Mouse (Mus musculus): Measurements from ENCODE around the gene Mmp23. TPM values are rescaled to one million over a fixed set of nuclear protein-coding genes. Genes with fewer than 3 reads are reported as not detected.
A peak's percentile ranks its signal among the peaks of the same experiment; 100 is the strongest.

Gene Mmp23
- total RNA-seq, 1 experiment from 2014 or later = 0.93 TPM

DNA sequence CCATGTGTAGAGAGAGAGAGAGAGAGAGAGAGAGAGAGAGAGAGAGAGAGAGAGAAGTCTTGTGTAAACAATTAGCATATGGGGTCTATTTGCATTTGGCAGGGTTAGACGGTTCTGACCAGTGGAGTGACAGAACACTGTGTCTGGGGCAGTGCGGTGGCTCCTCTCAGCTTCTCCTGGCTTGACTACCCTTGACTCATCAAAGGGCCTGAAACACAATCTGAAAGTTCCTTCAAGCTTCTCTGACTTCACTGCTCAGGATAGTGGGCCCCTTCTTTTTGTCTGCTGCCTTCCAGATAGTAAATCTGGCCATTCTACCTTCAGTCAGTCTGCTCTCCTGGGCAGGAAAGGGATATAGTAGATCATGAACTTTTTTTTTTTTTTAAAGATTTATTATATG lies 46.4 kb downstream of the Mmp23 start:
- ATAC-seq (ENCODE audit: extremely low read depth, insufficient number of reproducible peaks, low FRiP score, poor library complexity, severe bottlenecking) = no peak

GRCm38 (mm10) chr4:155605132-155605531 lies 48.1 kb downstream of the Mmp23 start:
- ATAC-seq (ENCODE audit: extremely low read depth, insufficient number of reproducible peaks, low FRiP score, poor library complexity, severe bottlenecking) = no peak

DNA sequence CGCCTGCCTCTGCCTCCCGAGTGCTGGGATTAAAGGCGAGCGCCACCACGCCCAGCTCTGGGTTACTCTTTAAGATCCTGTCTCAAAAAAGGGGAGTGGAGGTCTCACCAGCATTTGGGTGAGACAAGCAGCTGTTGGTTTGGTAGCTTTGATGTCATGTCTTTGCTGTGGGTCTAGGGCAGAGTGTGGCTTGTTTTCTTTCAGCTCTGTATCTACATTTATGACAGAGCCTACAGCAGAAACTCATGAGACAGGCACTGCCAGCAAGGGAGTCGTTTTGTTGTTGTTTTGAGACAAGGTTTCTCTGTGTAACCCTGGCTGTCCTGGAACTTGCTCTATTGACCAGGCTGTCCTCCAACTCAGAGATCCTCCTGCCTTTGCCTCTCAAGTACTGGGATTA lies 49.4 kb downstream of the Mmp23 start:
- ATAC-seq (ENCODE audit: extremely low read depth, insufficient number of reproducible peaks, low FRiP score, poor library complexity, severe bottlenecking) = no peak

DNA sequence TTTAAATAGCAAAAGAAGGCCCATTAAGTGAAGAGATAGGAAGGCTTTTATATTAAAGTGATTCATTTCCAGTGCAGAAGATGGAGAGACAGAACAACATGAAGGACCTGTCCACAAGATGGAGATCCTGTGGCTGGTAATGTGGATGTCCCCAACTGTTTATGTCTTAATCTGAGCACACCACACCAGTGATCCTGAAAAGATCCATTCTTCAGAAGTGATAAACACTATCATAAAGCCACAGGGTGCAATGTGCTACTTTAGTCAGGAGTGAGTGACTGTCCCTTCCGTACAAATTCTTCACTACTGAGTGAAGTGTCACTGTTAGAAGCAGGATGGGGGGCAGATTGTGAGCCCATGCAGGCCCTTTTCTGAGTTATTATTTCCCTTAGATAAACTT lies 50.4 kb downstream of the Mmp23 start:
- no peak for ATAC-seq (ENCODE audit: extremely low read depth, insufficient number of reproducible peaks, low FRiP score, poor library complexity, severe bottlenecking)

- ATAC-seq (ENCODE audit: extremely low read depth, insufficient number of reproducible peaks, low FRiP score, poor library complexity, severe bottlenecking) = no peak
Observed at GRCm38 (mm10) chr4:155601997-155602456, 51.2 kb downstream of the Mmp23 start.

- ATAC-seq (ENCODE audit: extremely low read depth, insufficient number of reproducible peaks, low FRiP score, poor library complexity, severe bottlenecking) = peak; percentile 92
Observed at GRCm38 (mm10) chr4:155601091-155601996, 51.8 kb downstream of the Mmp23 start, which contains the start of gene Slc35e2. Gene Slc35e2, plus strand, starts transcription at chr4:155601416.

Other genes with a start within 250 kb of the Mmp23 start
- 1.5 and 3.8 TPM in 2 replicates for gene Cfap74, start 244.2 kb downstream of the Mmp23 start, total RNA-seq (2017)
- gene Tmem52, start 184.3 kb downstream of the Mmp23 start, total RNA-seq (2017) = not detected in 2 replicates
- gene Gnb1, start 162.0 kb downstream of the Mmp23 start, total RNA-seq (2017) = 120 and 143 TPM in 2 replicates
- gene Nadk, start 91.0 kb downstream of the Mmp23 start, total RNA-seq (2017) = 281 and 295 TPM in 2 replicates
- gene Slc35e2, start 52.0 kb downstream of the Mmp23 start, total RNA-seq (2017) = 10.0 and 11.3 TPM in 2 replicates
- gene Cdk11b, start 28.5 kb downstream of the Mmp23 start, total RNA-seq (2017) = 135 and 137 TPM in 2 replicates
- not detected in 2 replicates for gene Gm10563, start 8.0 kb downstream of the Mmp23 start, total RNA-seq (2017)
- gene Mib2, start 15.8 kb upstream of the Mmp23 start, total RNA-seq (2017) = 37.0 and 38.5 TPM in 2 replicates
- gene Fndc10, start 41.0 kb upstream of the Mmp23 start, total RNA-seq (2017) = 0.23 and 0.37 TPM in 2 replicates
- 148 and 173 TPM in 2 replicates for gene Ssu72, start 51.4 kb upstream of the Mmp23 start, total RNA-seq (2017)
- 0.12 and 0.61 TPM in 2 replicates for gene Tmem240, start 81.4 kb upstream of the Mmp23 start, total RNA-seq (2017)
- gene Atad3a, start 107.7 kb upstream of the Mmp23 start, total RNA-seq (2017) = 41.5 and 55.2 TPM in 2 replicates
- 0.12 and 0.37 TPM in 2 replicates for gene Vwa1, start 121.3 kb upstream of the Mmp23 start, total RNA-seq (2017)
- gene Tmem88b, start 132.5 kb upstream of the Mmp23 start, total RNA-seq (2017) = 0.12 TPM in 1 of 2 replicates, not detected in the other
- not detected in 2 replicates for gene Ankrd65, start 137.1 kb upstream of the Mmp23 start, total RNA-seq (2017)
- gene Mrpl20, start 149.5 kb upstream of the Mmp23 start, total RNA-seq (2017) = 30.4 and 33.5 TPM in 2 replicates
- gene Ccnl2, start 159.1 kb upstream of the Mmp23 start, total RNA-seq (2017) = 394 and 410 TPM in 2 replicates
- 129 and 133 TPM in 2 replicates for gene Aurkaip1, start 177.9 kb upstream of the Mmp23 start, total RNA-seq (2017)
- 0.47 and 2.3 TPM in 2 replicates for gene Mxra8, start 186.3 kb upstream of the Mmp23 start, total RNA-seq (2017)
- 32.8 and 39.2 TPM in 2 replicates for gene Dvl1, start 194.0 kb upstream of the Mmp23 start, total RNA-seq (2017)
- 1.4 and 1.8 TPM in 2 replicates for gene Tas1r3, start 210.0 kb upstream of the Mmp23 start, total RNA-seq (2017)
- gene Cptp, start 216.1 kb upstream of the Mmp23 start, total RNA-seq (2017) = 2.3 and 10.1 TPM in 2 replicates
- gene Ints11, start 216.2 kb upstream of the Mmp23 start, total RNA-seq (2017) = 25.4 and 26.8 TPM in 2 replicates
- 10.1 and 10.3 TPM in 2 replicates for gene Pusl1, start 238.4 kb upstream of the Mmp23 start, total RNA-seq (2017)
- 15.7 and 17.5 TPM in 2 replicates for gene Acap3, start 238.4 kb upstream of the Mmp23 start, total RNA-seq (2017)